Mouse (Mus musculus) forebrain, embryonic 10.5 days (tissue): ENCODE measurements around the gene En2. TPM values are rescaled to one million over a fixed set of nuclear protein-coding genes. Genes with fewer than 3 reads are reported as not detected.

Experiments used
- DNase-seq: peaks from one replicate; pipeline ENCODE4 v3.0.0-alpha.2; 2017; ENCODE audit warnings: low spot score; ENCODE audit errors: extremely low spot score
- H3K27ac ChIP-seq: fragments of 300-500 bp; sonication (generic); 2 replicates; pipeline ENCODE4 v1.5.1; 2016; ENCODE audit warnings: mild to moderate bottlenecking
- H3K27me3 ChIP-seq: fragments of 300-500 bp; sonication (generic); 2 replicates; pipeline ENCODE4 v1.6.1; 2016; ENCODE audit warnings: mild to moderate bottlenecking; ENCODE audit not compliant: poor library complexity, severe bottlenecking
- H3K36me3 ChIP-seq: fragments of 300-500 bp; sonication (generic); replicated peaks from 2 replicates; pipeline ENCODE4 v1.6.1; 2016; ENCODE audit warnings: mild to moderate bottlenecking, moderate library complexity
- H3K4me1 ChIP-seq: fragments of 300-500 bp; sonication (generic); 2 replicates; pipeline ENCODE4 v1.6.1; 2016
- H3K4me3 ChIP-seq: fragments of 300-500 bp; sonication (generic); 2 replicates; pipeline ENCODE4 v1.5.1; 2016; ENCODE audit warnings: mild to moderate bottlenecking, moderate library complexity
- H3K9me3 ChIP-seq: fragments of 300-500 bp; sonication (generic); 2 replicates; pipeline ENCODE4 v1.6.1; 2016; ENCODE audit warnings: mild to moderate bottlenecking, moderate library complexity
- WGBS: fragments of 180-500 bp; shearing (Covaris S2); methylation state at CpG from one replicate; pipeline ENCODE4 v1.1.7; 2016; 5-methylcytosine and 5-hydroxymethylcytosine counted together
- polyA plus RNA-seq: library from polyadenylated mRNA; unstranded; fragments of >200 nt; fragmentation: Nextera tagmentation; extraction: Ambion mirVana; gene quantifications from 2 replicates; pipeline ENCODE4 v1.2.1, GENCODE M21; 2016

Gene En2
- polyA plus RNA-seq, 1 experiment from 2014 or later, result not detected

DNA sequence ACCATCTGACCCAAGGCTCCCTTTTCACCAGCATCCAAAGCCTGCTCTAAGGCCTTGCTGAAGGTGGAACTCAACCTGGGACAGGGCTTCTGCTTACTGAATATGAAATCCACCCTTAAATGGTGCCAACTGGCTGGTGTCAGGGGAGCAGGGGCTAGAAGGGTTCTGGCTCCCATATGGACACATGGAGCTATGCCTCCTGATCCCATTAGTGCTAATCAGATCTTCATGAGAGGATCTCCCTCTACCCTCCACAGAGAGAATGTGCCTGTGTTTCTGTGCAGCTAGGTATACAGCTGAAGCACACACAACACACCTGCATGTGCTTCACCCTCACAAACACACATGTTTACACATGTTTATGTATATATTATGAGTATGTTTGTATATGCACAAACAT, 20.9 kb upstream of the En2 start:
- Histone ChIP-seq H3K9me3 (no peaks in the 10 kb centered on the region), H3K36me3 (no peaks in the 10 kb centered on the region), H3K4me3 (no peak overlapping the region), H3K27me3 (peaks cover 54% of the 10 kb centered on the region), H3K4me1 (no peaks in the 10 kb centered on the region), H3K27ac (no peak overlapping the region)
- no peak for DNase-seq

DNA sequence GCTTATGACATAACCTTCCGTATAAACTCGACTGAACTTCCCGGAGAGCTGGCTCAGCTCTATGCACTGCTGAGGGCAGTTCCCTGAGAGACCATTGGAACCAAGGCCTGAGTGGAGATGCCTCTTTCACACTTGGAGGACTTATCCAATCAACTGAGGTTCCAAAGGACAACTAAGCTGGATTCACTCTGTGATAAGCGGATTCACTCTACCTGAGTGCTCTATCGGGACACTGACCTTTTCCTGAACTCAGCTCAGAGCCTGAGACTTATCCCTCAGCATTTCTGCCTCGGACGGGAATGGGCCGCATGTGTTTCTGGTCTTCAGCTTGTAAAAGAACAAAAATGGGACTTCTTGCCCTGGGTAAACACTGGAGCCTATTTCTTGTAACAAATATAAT, 19.5 kb upstream of the En2 start:
- DNase-seq, result no peak
- no peaks in the 10 kb centered on the region for H3K36me3 ChIP-seq
- no peak overlapping the region for H3K27ac ChIP-seq
- H3K4me1 ChIP-seq, result no peaks in the 10 kb centered on the region
- 81% methylated on average over 8 of the region's 8 CpGs for WGBS
- no peaks in the 10 kb centered on the region for H3K9me3 ChIP-seq
- peaks cover 62% of the 10 kb centered on the region for H3K27me3 ChIP-seq
- no peak overlapping the region for H3K4me3 ChIP-seq

DNA sequence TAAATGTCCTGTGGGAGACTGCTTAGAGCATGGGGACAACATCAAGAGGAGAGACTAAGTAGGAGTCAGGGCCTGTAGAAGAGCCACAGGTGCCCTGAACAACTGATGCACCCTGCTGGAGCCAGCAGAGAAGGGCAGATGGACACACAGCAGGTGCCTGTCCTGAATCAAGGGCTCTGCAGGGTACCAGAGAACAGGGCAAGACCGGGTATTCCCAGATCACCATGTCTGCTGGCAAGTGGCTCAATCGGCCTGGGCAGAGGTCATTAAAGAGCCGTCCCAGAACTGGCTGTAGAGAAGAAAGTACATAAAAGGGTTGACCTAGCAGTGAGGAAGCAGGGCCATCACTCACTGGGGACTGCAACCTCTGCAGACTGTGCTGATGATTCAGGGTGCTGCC, 17.0 kb upstream of the En2 start:
- peaks cover 87% of the 10 kb centered on the region for H3K27me3 ChIP-seq
- no peak for DNase-seq

DNA sequence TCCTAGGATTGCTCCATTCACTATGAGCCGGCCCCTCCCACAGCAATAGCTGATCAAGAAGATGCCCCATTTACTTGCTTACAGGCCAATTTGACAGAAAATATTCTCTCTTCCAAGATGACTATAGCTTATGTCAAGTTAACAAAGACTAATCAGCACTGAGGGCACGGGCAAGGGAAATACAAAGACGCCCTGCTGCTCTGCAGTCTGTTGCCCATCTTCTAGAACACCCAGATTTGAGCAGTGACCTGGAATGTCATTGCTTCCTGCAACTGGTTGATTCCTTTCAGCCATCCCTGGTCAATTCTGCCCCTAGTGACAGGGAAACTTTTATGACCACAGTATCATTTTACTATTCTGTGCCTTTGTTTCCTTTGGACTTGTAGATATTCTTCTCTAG, 16.1 kb upstream of the En2 start:
- Histone ChIP-seq H3K36me3 (no peaks in the 10 kb centered on the region), H3K4me1 (no peaks in the 10 kb centered on the region), H3K9me3 (no peaks in the 10 kb centered on the region), H3K4me3 (no peak overlapping the region), H3K27me3 (peaks cover 87% of the 10 kb centered on the region), H3K27ac (no peak overlapping the region)
- no peak for DNase-seq
- 78% methylated on average over 3 of the region's 3 CpGs for WGBS

More for the DNA sequence above, 17.0 kb upstream of the En2 start:
- H3K9me3 ChIP-seq, result no peaks in the 10 kb centered on the region
- H3K4me1 ChIP-seq, result no peaks in the 10 kb centered on the region
- WGBS, result 38% methylated on average over 3 of the region's 3 CpGs
- H3K36me3 ChIP-seq, result no peaks in the 10 kb centered on the region
- no peak overlapping the region for H3K27ac ChIP-seq
- no peak overlapping the region for H3K4me3 ChIP-seq

DNA sequence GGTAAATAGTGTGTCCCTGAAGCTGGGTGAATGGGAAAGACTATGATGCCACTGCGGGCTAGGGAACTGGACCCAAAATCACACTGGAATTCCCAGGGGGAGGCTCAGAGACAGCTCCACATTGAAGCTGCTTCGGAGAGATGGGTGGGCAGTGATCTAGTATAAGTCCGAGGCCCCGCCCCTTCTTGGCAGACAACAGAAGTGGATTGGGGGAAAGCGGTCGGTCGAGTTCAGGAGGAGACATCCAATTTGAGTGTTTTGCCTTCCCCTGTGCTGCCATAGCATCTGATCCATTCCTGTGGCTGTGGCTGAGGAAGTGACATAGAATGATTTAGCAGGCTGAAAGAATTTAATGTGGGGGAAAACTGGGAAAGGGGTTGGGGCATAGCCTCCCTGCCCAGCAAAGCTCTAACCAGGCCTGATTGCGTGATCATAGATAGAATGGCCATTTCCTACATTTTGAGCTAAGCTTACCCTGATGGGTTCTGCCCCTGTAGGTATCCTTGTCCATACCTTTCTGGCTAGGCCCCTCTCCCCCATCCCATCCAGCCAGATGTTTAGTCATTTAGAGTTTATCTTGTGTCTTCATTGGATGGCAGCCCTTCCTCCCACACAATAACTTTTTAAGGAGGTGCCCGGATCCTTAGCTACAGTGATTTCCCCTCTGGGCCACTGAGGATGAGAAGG, 8.3 kb upstream of the En2 start:
- no peak overlapping the region for H3K4me3 ChIP-seq
- no peaks in the 10 kb centered on the region for H3K36me3 ChIP-seq
- H3K27ac ChIP-seq, result no peak overlapping the region
- 4% methylated on average over 9 of the region's 9 CpGs for WGBS
- H3K27me3 ChIP-seq, result peaks cover 99% of the 10 kb centered on the region
- DNase-seq, result no peak
- H3K9me3 ChIP-seq, result no peaks in the 10 kb centered on the region
- peaks cover 32% of the 10 kb centered on the region for H3K4me1 ChIP-seq

DNA sequence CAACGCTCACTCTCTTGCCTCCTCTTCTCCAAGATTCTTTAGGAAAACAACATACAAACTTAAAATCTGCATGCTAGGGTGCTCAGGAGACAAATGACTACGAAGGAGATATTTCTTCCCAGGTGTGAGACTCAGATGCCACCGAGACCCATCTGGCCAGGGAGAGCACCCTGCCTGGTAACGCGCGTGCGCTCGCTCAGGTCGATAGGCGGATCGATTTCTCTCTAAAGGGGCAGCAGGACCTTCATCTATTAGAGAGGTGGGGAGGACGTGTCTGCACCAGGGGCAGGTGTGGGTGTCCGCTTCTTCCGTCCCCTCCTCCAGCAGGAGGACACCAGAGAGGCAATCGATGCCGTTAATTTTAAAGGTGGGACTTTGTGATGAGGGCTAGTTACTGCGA, 7.7 kb upstream of the En2 start:
- H3K4me3 ChIP-seq, result peak overlapping the region; percentile 33
- H3K4me1 ChIP-seq, result peaks cover 32% of the 10 kb centered on the region
- no peaks in the 10 kb centered on the region for H3K36me3 ChIP-seq
- H3K27ac ChIP-seq, result no peak overlapping the region
- H3K27me3 ChIP-seq, result peaks cover 99% of the 10 kb centered on the region
- H3K9me3 ChIP-seq, result no peaks in the 10 kb centered on the region
- DNase-seq, result no peak
- WGBS, result under 1% methylated on average over 17 of the region's 17 CpGs

DNA sequence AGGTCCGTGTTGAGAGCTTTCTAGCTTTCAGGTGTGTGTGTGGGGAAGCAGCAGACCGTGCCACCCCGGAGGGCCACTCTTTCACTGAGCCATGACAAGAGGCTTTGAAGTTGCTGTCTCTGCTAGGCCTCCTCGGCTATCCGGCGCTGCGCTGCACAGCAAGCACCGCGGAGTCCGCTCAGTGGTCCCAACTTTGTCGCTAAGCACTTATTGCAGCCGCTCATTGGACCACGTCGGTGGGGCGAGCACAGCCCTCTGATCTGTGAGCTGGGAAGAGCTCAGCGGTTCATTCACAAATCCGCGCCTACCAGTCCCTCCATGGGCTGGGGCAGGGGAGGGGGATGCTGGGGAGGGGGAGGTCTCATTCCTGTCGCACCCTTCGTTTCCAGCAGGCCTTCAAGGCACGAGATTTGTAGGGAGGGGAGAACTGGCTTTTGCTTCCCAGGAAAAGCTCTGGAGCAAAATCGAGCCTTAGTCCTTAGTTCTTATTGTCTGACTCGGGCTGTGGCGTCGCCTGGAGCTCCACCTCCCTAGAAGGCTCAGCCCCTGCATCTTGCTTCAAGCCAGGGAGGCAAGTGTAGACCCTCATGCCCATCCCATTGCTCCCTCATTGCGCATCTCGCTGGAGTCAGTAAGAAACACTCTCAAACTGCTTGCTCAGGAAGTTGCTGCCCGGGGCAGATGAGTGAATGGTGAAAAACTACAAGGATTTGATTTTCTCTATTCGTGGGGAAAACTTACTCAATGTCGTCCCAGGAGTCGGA, 7.0 kb upstream of the En2 start:
- Histone ChIP-seq H3K9me3 (no peaks in the 10 kb centered on the region), H3K27me3 (peaks cover 99% of the 10 kb centered on the region), H3K4me3 (peak overlapping the region; percentile 33), H3K4me1 (peaks cover 32% of the 10 kb centered on the region), H3K27ac (no peak overlapping the region), H3K36me3 (no peaks in the 10 kb centered on the region)
- under 1% methylated on average over 31 of the region's 31 CpGs for WGBS
- no peak for DNase-seq

DNA sequence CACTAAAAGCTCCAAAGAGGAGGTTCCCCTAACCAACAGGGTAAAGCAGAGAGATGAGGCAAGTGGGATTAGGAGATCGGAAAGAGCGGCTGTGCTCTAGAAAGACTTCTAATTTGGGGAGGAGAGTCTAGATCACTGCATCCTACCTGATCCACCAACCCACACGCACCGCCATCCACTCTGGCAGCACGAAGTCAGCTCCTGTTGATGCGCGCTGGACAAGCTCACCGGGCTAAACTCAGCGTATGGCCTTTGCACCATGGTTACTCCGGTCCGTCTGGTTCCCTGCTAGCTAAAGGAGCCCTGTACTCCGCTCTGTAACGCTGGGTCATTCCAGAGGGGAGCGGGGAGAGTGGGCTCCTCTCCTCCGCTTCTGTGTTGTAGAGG, 6.4 kb upstream of the En2 start:
- H3K27ac ChIP-seq, result no peak overlapping the region
- H3K4me3 ChIP-seq, result no peak overlapping the region
- H3K36me3 ChIP-seq, result no peaks in the 10 kb centered on the region
- H3K27me3 ChIP-seq, result peaks cover 99% of the 10 kb centered on the region
- no peak for DNase-seq
- WGBS, result under 1% methylated on average over 15 of the region's 15 CpGs
- H3K4me1 ChIP-seq, result peaks cover 32% of the 10 kb centered on the region
- H3K9me3 ChIP-seq, result no peaks in the 10 kb centered on the region

DNA sequence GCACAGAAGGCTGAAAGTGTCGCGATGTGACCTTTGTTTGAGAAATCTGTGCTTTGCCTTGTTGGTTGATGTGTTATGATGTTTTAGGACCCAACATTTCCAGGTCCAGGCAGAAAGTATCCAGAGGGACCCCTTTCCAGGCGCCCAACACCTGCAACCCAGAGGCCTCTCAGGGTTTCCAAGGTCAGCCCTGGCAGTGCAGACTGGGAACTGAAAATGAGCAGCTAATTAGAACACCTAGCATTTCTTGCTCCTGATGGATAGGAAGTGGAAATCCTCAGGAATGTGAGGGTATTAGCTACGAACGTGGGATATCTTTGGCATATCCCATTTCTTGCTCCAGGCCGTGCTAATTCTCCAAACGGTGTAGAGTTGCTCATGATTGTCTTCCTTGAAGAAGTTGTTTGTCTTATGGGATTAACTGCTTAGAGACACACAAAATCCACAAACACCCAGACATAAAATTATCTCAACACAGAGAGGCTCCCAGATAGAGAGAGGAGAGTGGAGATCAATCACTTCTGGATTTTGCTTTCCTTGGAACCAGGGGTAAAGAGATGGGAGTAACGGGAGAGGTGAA, 5.5 kb upstream of the En2 start:
- H3K4me3 ChIP-seq, result no peak overlapping the region
- WGBS, result under 1% methylated on average over 8 of the region's 8 CpGs
- no peaks in the 10 kb centered on the region for H3K9me3 ChIP-seq
- peaks cover 100% of the 10 kb centered on the region for H3K27me3 ChIP-seq
- no peak for DNase-seq
- no peaks in the 10 kb centered on the region for H3K36me3 ChIP-seq
- H3K27ac ChIP-seq, result no peak overlapping the region
- peaks cover 35% of the 10 kb centered on the region for H3K4me1 ChIP-seq

DNA sequence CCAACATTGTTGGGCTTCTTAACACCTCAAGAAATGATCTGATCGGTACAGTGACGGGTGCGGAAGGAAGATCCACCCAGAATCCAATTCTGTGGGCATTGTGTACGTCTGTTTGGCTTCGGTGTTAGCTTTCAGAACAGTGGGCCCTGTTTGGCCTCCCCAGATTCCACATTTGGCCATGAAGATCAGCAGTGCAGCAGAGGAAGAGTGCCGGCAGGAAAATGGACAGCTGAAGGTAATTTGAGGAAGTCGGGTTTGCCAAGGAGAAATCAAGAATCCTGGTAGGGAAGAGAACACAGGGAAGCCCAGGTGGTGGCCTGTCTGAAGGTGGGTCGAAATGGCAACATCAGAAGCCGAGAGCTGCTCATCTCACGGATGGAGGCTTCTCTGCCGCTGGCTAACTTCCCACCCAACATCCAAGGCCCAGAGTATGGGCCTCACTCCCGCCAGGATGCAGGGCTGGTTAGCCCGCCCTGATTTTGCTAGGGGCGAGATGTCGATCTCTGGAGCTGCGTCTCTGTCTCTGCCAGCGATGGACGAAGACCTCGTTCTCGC, 4.0 kb upstream of the En2 start:
- no peak overlapping the region for H3K27ac ChIP-seq
- peaks cover 100% of the 10 kb centered on the region for H3K27me3 ChIP-seq
- under 1% methylated on average over 20 of the region's 20 CpGs for WGBS
- peaks cover 49% of the 10 kb centered on the region for H3K4me1 ChIP-seq
- H3K9me3 ChIP-seq, result no peaks in the 10 kb centered on the region
- no peak for DNase-seq
- H3K4me3 ChIP-seq, result peak overlapping the region; percentile 23
- H3K36me3 ChIP-seq, result no peaks in the 10 kb centered on the region

DNA sequence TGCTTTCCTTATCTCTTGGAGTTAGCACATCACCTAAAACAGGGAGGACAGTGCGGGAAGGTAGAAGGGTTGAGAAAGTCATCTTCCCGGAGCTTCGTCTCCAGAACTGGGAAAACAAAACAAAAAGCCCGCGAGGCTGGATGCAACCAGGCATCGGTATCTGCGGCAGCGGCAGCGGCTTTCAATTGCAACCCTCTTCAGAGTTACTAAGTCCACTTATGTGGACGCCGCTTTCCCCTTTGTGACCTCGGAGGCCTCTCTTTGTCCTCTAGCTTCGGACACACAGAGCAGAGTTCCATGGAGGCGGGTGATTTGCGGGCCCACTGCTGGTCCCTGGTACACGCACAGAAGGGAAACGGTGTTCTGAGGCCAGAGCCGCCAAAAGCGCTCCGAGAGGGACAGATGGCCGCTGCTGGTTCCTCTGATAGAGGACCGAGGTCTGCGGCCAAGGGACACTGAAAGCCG, 3.5 kb upstream of the En2 start:
- peaks cover 100% of the 10 kb centered on the region for H3K27me3 ChIP-seq
- no peak overlapping the region for H3K27ac ChIP-seq
- DNase-seq, result peak; percentile 57
- WGBS, result 0% methylated on average over 24 of the region's 24 CpGs
- H3K4me3 ChIP-seq, result peak overlapping the region; percentile 23
- peaks cover 55% of the 10 kb centered on the region for H3K4me1 ChIP-seq
- H3K9me3 ChIP-seq, result no peaks in the 10 kb centered on the region
- H3K36me3 ChIP-seq, result no peaks in the 10 kb centered on the region

DNA sequence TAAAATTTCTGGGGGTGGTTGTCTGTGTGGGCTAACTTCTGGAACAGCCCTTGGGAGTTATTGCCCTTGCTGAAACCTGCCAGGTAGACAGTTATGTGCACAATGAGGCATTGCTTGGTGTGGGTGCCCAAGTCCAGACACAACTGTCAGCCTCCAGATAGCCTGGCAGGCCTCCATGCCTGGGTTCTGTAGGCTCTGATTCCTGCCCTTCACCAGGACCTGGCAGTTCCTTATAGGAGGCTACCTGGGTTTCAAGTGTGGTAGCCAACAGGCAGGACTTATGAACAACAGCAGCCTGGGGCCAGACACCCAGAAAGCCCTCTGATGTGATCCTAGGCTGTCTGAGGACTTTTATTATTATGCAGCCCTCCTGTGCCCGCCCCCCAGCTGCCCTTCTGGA, 1.6 kb upstream of the En2 start:
- Histone ChIP-seq H3K4me1 (peaks cover 47% of the 10 kb centered on the region), H3K27ac (no peak overlapping the region), H3K27me3 (peaks cover 100% of the 10 kb centered on the region), H3K9me3 (no peaks in the 10 kb centered on the region), H3K4me3 (no peak overlapping the region), H3K36me3 (no peaks in the 10 kb centered on the region)
- WGBS, result 4% methylated on average over 1 of the region's 1 CpGs
- no peak for DNase-seq
